Mouse (Mus musculus) forelimb bud, embryonic 11.5 days (tissue): ENCODE measurements around the gene Tjap1.

Experiments used
- DNase-seq: peaks from one replicate; pipeline ENCODE4 v3.0.0-alpha.2; 2012; ENCODE audit warnings: low read depth, low spot score

Tjap1 gene

GRCm38 (mm10) chr17:46282483-46283123 is at the start of gene Tjap1:
TSS of gene Tjap1 (minus strand) at chr17:46283026.
- DNase-seq = peak; percentile 85

- DNase-seq = no peak
Observed at GRCm38 (mm10) chr17:46328723-46329122, 45.9 kb upstream of the Tjap1 start.

- DNase-seq = peak; percentile 94
Observed at GRCm38 (mm10) chr17:46327906-46328534, 45.2 kb upstream of the Tjap1 start, which contains the start of gene Abcc10. TSS of gene Abcc10 (minus strand) at chr17:46328352.

GRCm38 (mm10) chr17:46327413-46327905 is 44.6 kb upstream of the Tjap1 start:
- no peak for DNase-seq

DNA sequence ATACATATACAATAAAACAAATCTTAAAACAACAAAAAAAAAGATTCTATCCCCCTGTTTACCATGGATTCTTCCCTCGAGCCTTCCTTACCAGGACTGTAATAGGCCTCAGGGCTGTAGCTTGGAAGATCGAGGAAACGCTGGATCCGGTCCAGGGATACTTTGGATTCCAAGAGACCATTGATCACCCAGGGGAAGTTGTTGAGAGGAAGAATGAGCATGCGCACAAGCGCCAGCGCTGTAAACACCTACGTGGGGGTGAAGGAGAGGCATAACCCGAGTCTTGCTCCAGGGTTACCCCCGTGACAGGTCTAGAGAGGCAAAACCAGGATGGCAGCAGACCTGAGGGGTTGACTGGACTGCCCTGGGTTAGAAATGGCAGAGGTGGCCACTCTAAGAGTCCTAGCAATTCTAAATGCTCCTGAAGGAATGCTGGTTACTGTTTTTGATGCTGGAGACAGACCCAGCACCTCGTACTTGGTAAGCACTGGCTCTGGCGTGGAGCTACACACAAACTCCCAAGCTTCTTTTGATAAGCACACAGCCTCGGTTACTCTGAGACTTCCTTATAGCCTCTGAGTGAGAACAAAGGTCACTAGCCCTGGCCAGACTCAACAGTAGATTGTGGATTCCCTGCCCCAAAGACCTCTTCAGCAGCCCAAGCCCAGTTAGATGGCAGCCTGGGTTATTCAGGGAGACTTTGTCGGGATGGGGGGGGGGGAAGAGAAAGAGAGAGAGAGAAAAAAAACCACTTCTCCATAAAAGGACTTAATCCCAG is 39.4 kb upstream of the Tjap1 start:
- no peak for DNase-seq

- DNase-seq = no peak
Observed at GRCm38 (mm10) chr17:46320492-46320891, 37.7 kb upstream of the Tjap1 start.

- DNase-seq = no peak
Observed at GRCm38 (mm10) chr17:46315813-46316212, 33.0 kb upstream of the Tjap1 start.

DNA sequence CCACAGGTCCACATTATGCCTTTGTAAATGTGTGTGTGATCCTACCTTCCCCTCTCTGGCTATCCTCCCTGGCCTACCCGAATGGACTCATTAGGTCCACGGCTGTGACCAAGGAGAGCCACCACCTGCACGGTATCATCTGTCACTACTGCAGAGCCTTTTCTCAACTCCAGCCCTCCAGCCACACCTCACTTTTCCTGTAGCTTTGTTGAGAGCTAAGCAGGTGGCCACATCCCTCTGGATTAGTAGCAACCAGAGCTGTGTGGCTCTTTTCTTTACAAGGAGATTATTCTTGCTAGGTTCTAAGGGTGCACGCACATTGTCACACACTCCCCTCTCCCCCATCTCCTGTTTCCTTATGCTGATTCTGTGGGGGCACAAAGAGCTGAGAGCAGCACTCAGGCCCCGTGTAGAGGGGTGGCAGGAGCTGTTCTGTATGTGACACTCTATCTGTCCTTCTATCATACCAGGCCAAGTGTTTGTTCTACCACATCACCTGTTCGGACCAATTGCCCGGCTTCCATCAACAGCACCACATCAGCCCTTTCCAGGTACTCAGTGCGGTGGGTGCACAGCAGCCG is 30.4 kb upstream of the Tjap1 start:
- DNase-seq = no peak

DNA sequence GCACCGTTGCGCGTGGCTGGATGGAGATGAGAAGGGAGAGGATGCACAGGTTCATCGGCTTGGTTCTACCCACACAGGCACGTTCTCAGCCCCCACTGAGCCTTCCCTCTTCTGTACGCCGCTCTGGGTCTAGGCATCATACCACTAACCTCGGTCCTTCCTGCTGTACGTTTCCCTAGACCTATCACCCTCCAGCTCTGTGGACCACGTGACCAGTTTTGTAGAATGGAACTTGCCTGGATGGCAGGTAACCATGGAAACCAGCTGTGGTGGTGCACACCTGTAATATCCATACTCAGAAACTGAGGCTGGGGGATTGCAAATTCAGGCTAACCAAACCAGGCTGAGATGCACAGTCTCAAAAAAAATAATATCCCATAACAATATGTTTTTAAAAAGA is 27.7 kb upstream of the Tjap1 start:
- DNase-seq = no peak

GRCm38 (mm10) chr17:46309835-46310234 is 27.0 kb upstream of the Tjap1 start:
- DNase-seq = no peak

DNA sequence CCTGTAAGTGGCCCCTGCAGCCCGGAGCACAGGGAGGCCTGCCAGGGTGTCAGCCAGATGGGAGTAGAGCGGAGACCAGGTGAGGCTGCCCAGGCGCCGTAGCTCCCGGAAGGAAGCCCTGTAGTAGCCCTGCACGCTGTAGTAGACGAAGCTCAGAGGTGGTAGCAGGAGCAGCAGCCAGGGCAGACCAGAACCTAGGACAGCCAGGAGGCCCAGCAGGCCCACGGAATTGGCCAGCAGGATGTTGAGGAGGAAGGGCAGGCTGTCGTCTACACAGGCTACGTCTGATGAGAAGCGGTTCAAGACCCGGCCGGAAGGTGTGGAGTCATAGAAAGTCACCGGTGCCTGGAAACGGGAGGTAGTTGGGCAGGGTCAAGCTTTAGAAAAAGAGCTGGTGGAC is 24.1 kb upstream of the Tjap1 start:
- DNase-seq = no peak

GRCm38 (mm10) chr17:46304184-46304583 is 21.4 kb upstream of the Tjap1 start:
- no peak for DNase-seq

- DNase-seq = no peak
Observed at GRCm38 (mm10) chr17:46301892-46302291, 19.1 kb upstream of the Tjap1 start.

- peak; percentile 85 for DNase-seq
Observed at GRCm38 (mm10) chr17:46298220-46298913, 15.5 kb upstream of the Tjap1 start.

GRCm38 (mm10) chr17:46297364-46298219 is 14.8 kb upstream of the Tjap1 start, which contains the start of gene Dlk2:
TSS of gene Dlk2 (plus strand) at chr17:46297421.
- DNase-seq = no peak

- no peak for DNase-seq
Observed at GRCm38 (mm10) chr17:46297028-46297363, 14.2 kb upstream of the Tjap1 start.

DNA sequence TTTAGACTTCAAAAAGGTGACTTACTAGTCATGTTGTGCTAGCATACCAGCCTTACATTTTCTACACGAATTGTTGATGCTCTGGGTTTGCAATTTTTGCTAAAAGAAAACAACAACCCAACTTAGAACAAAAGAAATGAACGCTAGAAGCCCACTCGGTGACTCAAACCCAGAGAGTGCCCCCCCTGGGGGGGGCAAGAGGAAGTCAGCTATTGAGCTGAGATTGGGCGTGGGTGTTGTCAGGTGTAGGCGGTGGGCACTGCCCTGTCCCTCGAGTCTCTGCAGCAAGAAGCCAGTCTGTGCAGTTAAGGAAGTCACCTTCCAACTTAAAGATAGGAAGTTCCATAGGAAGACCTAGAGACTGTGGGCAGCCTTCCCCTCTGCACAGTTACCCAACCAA is 13.8 kb upstream of the Tjap1 start:
- DNase-seq = no peak

- no peak for DNase-seq
Observed at GRCm38 (mm10) chr17:46287678-46288095, 4.9 kb upstream of the Tjap1 start.

DNA sequence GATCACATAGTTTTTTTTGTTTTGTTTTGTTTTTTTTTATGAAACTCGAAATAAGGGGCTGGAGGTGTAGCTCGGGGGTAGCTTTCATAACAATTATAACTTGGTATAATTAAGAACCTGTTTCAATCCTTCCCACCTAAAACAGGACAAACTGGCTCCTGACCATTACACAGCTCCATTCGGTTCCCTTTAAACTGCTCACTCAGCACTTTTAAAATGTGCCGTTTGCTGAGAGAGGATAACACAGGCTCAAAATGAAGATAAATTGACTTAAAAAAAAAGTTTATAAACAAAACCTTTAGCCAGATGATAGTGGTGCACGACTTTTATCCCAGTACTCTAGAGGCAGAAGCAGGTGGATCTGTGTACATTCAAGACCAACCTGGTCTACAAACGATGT is 2.6 kb upstream of the Tjap1 start:
- DNase-seq = no peak

DNA sequence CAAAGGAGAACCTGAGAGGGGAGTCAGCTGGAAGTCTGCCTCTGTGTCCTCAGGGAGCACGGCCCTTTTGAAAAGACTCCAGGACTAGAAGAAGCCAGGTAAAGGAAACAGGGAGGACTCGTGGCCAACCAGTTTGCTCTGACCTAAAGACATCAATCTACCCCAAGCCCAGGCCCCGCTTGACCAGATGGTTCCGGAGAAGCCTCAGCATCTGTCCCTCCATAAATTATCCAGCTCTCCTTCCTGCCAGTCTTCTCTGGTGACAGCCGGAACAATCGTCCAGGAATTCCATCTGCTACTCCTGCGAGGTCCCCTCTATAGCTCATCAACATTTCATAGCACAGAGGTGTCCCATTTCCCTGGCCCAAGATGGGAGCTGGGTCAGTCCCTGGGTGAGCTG is 1.8 kb upstream of the Tjap1 start:
- no peak for DNase-seq

DNA sequence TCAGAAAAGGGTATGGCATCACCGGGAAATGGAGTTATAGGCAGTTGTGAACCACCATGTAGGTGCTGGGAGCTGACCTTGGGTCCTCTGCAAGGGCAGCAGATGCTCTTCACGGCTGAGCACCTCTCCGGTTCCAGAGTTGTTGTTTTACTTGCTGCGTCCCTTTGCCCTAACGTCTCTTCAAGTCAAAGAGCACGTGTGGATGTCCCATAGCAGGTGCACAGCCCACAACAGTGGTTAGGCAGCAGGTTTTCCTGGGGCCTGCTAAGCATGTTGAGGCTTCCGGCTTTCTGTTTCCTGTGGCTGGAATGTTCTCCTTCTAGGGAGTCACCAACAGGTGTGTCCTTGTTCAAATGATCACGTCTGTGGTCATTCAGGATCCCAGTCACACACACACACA is 1.1 kb upstream of the Tjap1 start:
- DNase-seq = no peak
